Mouse (Mus musculus): Measurements from ENCODE around the gene Gyg.
"Not testable (repeated sequence)": the region's sequence is repeated elsewhere in the genome, so short reads cannot be mapped to it uniquely, and the experiment has no call there.

Gene Gyg

GRCm38 (mm10) chr3:20130456-20131349, 24.4 kb downstream of the Gyg start:
- no peak for DNase-seq (ENCODE audit: low spot score in 2 of 2)

GRCm38 (mm10) chr3:20129491-20129890, 25.6 kb downstream of the Gyg start:
- no peak for DNase-seq (ENCODE audit: low spot score in 2 of 2)

DNA sequence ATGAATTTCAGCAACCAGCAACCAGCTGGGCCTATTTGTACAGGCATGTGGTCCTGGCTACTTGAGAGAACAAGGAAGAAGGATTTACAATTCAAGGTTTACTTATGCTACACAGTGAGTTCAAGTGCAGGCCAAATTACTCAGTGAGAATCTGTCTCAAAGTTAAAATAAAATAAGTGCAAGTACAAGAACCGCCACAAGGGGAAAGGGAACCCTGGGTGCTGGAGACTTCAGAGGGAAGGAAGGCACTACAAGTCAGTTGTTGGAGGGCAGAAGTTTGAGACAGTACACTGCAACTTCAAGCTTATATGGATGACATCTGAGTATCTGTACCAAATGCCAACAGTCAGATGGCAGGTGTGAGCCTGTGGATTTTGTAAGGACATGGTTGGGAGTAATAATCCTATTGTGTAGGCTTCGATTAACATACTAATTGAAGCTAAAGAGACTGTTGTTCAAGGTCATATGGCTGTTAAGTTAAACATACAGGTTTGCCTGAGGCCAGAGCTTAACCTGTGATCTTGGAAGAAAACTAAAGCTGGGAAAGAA, 28.0 kb downstream of the Gyg start:
- no peak for DNase-seq (ENCODE audit: low spot score in 2 of 2)

GRCm38 (mm10) chr3:20125604-20126003, 29.5 kb downstream of the Gyg start:
- no peak for DNase-seq (ENCODE audit: low spot score in 2 of 2)

DNA sequence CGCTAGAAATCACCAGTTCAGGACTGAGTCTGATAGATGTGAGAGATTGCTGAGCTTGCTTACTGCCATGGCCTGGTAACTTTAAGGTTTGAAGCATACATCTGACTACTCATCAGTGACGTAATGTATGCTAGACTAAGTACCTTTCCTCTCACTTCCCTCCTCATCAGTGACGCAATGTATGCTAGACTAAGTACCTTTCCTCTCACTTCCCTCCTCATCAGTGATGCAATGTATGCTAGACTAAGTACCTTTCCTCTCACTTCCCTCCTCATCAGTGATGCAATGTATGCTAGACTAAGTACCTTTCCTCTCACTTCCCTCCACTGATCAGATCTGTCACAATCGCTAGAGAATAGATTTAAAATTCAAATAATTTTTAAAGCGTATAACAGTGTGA, 33.5 kb downstream of the Gyg start:
- not testable (repeated sequence) for DNase-seq (ENCODE audit: low spot score in 2 of 2)

GRCm38 (mm10) chr3:20119686-20120244, 35.4 kb downstream of the Gyg start:
- no peak for DNase-seq (ENCODE audit: low spot score in 2 of 2)

DNA sequence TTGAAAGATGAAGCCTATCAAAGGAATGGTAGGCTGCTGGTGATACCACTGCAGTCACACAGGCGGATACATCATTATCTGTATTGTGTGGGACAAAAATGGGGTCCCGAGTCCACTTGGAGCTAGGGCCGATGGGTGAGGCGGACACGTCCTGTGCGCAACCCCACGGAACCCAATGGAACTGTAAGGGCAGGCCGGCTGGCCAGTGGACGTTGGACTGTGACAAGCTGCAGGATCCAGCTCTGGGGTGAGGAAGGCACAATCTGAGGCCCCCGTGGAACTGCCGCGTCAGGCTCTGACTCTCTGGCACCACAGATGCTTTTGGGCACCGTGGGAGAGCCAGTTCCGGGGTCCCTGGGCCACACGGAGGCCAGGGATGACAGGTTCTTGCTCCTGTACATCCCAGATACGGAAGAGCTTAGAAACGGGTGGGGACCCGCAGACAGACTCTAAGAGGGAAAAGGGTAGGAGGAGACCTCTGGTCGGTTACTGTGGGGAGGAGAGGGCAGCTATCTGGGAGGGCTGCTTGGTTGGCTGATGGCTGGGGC, 36.0 kb downstream of the Gyg start:
- no peak for DNase-seq (ENCODE audit: low spot score in 2 of 2)

DNA sequence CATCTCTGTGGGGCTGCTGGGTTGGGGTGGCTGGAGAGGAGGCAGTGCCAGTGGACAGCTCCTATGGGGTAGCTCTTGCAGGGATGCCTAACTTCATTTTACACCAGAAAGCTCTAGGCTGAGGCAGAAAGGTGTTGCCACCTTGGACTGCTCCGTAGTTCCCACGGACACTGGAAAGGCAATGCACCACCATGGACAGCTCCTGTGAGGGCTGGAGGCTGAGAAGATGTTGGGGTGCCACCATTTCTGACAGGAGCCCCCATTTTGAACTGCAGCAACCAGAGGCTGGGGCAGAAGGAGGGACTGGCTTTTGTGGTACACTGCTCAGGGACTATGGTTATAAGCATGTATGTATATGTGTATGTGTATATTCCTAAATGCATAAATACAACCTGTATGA, 43.2 kb downstream of the Gyg start:
- no peak for DNase-seq (ENCODE audit: low spot score in 2 of 2)

DNA sequence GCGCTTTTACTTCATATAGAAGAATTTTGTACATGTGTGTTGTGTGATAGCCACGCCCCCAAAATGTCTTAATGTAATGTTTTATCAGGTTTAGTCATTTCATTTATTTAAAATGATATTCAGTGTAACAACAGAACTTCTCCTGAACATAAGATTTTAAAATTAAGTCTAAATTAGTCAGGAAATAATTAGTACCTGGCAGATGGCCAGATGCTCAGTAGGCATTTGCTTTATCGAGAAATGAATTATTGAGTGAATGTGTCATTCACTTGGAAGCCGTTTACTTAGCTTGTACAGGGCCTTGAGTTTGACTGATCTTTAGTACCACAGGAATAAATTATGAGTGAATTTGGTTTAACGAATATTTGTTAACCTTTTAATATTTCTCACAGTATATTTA, 46.2 kb downstream of the Gyg start:
- no peak for DNase-seq (ENCODE audit: low spot score in 2 of 2)

- DNase-seq (ENCODE audit: low spot score in 2 of 2), result peak; percentile 30 to 46
Observed at GRCm38 (mm10) chr3:20104776-20105175, 50.3 kb downstream of the Gyg start.

GRCm38 (mm10) chr3:20104318-20104717, 50.8 kb downstream of the Gyg start:
- no peak for DNase-seq (ENCODE audit: low spot score in 2 of 2)

GRCm38 (mm10) chr3:20103830-20104229, 51.3 kb downstream of the Gyg start:
- DNase-seq (ENCODE audit: low spot score in 2 of 2), result no peak

DNA sequence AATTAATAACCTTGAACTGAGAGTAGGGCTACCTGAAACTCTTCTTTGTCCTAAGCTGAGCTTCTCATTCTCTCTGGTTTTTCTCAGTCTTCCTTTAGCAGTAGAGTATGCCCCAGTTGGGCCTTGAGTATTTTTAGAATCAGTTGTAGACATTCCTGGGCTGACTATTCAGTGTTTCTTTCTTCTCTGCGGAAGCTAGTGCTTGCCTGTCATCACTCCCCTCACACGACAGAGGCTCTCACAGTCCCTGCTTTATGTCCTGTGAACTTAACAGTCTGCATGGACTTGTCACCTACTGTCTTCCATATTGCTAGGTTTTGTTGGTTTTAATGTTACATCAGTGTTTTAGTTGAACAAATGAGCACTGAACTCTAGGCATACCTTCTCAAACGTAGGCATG, 73.0 kb downstream of the Gyg start:
- no peak for DNase-seq (ENCODE audit: low spot score in 2 of 2)

DNA sequence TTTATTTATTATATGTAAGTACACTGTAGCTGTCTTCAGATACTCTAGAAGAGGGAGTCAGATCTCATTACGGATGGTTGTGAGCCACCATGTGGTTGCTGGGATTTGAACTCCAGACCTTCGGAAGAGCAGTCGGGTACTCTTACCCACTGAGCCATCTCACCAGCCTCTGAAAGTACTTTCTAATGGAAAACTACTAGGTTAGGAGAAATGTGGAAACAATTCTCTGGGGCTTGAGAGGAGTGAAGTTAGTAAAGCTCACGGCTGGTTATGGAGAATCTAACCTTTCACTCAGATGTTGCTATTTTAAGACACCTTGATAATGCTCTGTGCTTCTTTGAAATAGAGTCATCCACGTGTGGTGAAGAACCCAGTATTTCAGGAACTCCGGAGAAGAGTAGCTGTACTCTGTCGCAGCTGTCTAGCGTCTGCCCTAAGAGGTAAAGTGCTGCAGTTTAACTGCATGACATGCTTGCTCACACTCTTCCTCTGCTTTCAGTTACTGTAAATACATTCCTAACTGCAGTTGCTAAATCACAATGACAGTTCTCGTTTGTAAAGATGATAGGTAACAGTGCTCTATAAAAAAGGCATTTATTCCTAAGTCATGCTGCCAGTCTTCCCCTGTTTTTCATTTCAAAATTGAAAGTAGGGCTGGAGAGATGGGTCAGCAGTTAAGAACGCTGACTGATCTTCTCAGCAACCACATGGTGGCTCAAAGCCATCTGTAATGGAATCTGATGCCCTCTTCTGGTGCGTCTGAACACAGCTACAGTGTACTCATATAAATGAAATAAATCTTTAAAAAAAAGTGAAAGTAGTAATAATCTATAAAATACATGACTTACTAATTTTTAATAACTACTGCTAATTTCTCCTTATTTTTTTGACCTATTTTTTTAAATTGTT, 78.7 kb downstream of the Gyg start:
- DNase-seq (ENCODE audit: low spot score in 2 of 2), result peak in 1 of 2 experiments; percentile 6

Data from spleen, postnatal 36 days (tissue).